Mouse (Mus musculus): Measurements from ENCODE around the gene Ttc17. TPM values are rescaled to one million over a fixed set of nuclear protein-coding genes. Genes with fewer than 3 reads are reported as not detected.
A peak's percentile ranks its signal among the peaks of the same experiment; 100 is the strongest.
"Not testable (repeated sequence)": the region's sequence is repeated elsewhere in the genome, so short reads cannot be mapped to it uniquely, and the experiment has no call there.

The Ttc17 gene
- total RNA-seq (2022), result 10 to 100 TPM; 32.9 to 48.3 (median 40.9) TPM

DNA sequence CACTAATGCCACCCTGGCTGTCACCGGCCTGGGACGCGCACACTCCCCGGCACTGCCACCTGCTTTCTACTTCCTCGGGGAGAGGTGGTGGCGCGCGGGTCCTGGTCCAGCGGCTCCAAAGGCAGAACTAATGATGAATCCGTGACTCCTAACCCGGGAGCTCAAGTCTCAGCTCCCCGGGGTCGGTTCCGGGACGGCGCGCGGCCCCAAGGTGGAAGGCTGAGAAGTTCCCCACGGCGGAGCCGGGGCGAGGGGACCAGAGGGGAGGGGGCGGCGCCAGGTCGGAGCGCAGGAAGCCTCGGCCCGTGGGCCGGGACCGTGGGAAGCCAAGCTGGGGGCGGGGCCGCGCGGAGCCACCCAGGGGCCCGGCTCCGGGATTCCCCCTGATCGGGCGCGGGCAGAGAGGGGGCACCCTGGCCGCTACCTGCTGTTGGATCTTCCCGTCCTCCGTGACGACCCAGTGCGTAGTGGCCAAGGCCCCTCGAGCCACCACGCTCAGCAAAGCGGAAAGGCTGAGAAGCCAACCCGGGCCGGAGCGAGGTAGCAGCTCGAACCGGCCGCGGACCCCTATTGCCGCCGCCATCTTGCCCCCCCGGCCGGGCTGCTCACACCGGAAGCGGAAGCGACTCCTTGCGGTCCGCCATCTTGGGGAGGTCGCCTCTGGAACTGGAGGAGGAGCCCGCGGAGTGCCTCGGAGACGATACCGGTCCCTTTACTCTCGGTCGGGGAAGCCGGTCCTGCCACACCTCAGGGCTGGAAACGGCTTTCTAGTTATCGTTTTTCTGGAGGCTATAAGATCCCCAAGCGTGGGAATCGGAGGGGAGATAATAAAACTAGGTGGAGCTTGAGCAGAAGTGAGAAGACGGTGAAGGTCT lies at the start of gene Ttc17:
TSS of gene Ttc17 (minus strand) at position 607 of the 875 bp plus-strand sequence.
- peak; percentile 63 to 78 for DNase-seq (ENCODE audit: low spot score in 2 of 2)

GRCm38 (mm10) chr2:94449643-94450042 lies 43.2 kb upstream of the Ttc17 start:
- DNase-seq (ENCODE audit: low spot score in 2 of 2), result no peak

DNA sequence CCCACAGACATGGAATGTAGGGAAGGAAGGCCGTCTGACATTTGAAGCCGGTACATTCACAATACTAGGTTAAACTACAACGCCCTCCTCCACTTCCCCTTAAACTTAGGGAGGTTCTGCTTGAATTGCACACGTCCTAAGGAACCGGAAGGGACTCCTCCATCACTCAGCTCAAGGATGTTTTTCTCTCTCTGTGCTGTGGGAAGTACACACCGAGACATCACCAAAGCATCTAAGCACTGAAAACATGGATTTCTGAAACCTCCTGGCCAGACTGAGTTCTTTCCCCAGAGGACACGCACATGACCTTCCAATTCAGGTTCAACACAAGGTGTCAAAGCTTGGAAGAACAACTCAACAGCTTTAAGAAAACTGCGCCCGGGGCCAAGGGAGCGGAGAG lies 30.5 kb upstream of the Ttc17 start:
- no peak for DNase-seq (ENCODE audit: low spot score in 2 of 2)

DNA sequence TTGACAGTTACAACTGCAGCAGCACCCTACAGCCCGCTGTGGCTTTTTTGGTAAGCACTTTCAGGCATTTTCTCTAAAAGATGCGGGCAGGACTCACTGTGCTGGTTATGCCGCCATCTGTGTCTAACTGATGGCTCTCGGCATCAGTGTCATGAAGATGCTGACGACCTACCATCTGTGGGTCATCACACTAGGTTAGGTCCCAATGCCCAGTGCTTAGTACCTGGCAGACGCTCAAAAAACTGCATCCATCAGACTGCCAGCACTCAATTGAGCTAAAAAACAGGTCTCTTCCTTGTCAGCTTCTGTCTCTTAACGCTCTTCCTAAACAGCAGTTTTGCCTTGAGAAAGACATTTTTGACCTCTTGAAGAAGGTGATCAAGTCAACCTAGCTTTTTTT lies 29.0 kb upstream of the Ttc17 start:
- DNase-seq (ENCODE audit: low spot score in 2 of 2), result no peak

DNA sequence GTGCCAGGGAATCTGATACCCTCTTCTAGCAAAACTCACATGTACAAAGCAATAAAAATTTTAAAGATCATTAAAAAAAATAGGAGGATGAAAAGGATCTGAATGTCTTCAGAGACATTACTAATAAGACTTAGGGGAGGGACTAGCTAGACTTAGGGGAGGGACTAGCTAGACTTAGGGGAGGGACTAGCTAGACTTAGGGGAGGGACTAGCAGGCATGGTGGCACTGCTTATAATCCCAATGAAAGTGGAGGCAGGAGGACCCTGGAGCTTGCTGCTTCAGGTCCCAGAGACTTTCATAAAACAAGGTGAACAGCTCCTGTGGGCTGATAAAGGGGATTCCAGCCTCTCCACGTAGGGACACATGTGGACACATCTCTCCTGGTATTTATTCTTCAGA lies 28.3 kb upstream of the Ttc17 start:
- DNase-seq (ENCODE audit: low spot score in 2 of 2), result no peak

GRCm38 (mm10) chr2:94432214-94432613 lies 25.7 kb upstream of the Ttc17 start:
- no peak for DNase-seq (ENCODE audit: low spot score in 2 of 2)

GRCm38 (mm10) chr2:94428456-94428855 lies 22.0 kb upstream of the Ttc17 start:
- DNase-seq (ENCODE audit: low spot score in 2 of 2), result no peak

- no peak for DNase-seq (ENCODE audit: low spot score in 2 of 2)
These were observed 952 bp upstream of the Ttc17 start for GRCm38 (mm10) chr2:94407441-94407840.

- DNase-seq (ENCODE audit: low spot score in 2 of 2), result no peak
These were observed 532 bp upstream of the Ttc17 start for GRCm38 (mm10) chr2:94407021-94407420.

- peak in 1 of 2 experiments; percentile 23 for DNase-seq (ENCODE audit: low spot score in 2 of 2)
These were observed 949 bp downstream of the Ttc17 start for GRCm38 (mm10) chr2:94405397-94406082.

DNA sequence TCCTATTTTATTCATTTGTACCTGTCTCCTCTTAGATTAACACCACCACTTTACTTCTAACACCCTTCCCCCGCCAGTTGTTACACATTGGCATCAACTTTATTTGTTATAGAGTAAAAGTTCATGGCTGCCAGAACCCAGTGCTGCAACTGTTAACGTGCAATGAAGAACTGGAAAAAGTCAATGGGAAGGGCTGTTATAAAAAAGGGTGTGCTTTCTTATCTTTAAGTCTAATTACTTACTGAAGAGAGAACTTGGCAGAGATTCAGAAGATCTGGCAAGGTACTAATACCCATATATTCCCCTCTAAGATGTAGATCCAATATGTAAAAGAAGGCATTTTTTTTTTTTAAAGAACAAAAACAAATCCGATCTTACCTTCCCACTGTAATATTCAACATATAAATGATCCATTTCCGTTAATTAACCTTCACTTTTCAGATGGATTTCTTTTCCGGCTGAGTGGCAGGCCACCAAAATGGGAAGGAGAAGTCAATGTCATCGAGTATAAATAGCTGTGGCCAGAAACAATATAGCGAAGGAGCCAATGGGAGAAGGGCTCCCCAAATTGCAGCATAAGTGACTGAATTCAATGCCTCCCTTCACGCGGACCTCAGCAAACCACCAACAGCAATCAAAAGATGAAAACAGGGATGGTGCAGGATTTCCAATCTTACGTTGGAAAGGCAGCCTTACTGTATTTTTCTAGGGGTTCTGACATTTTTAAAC lies 1.8 kb downstream of the Ttc17 start:
- no peak for DNase-seq (ENCODE audit: low spot score in 2 of 2)

DNA sequence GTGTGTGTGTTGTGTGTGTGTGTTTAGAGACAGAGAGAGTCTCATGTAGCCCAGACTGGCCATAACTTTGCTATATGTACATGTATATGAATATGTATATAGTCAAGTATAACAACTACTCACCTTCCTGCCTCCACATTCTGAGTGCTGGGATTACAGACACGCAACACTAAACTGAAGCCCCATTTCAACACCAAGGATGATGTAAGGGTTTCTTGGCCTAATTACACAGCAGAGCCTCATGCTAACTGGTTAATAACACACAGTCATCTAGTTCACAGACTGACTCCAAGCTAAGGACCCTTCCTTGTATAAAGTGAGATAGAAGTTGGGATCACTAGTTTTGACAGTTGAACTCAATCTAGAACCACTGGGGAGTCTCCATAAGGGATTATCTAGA lies 3.9 kb downstream of the Ttc17 start:
- no peak for DNase-seq (ENCODE audit: low spot score in 2 of 2)

DNA sequence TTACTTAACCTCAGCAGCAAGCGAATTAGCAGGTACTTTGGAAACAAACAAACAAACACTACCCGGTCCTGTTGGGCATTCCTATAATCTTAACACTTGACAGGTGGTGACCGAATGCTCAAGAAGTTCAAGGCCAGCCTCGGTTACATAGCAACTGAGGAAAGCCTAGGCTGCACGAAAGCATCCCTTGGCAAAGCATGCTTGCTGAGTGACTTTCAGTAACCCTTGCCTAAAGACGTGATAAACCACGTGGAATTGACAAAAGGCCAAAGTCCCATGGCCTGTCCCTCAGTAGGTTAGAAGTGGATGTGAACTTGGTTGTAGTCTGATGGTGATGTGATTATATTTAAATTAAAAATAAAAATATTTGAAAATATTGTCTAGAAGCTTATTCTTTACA lies 4.4 kb downstream of the Ttc17 start:
- no peak for DNase-seq (ENCODE audit: low spot score in 2 of 2)

DNA sequence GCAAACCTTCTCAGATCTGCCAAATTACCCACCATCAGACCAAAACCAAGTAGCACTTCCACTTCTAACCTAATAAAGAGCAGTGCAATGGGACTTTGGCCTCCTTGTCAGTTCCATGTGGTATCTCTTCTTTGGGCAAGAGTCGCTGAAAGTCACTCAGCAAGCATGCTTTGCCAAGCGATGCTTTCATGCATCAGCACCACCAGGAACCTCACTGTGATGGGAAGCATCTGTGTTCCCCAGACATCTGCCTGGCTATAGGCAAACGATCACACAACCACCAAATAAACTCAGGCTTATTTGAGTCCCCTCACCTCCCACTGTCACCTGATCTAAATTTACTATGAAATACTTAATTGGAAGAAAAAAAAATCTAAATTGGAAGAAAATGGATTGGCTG lies 5.5 kb downstream of the Ttc17 start:
- no peak for DNase-seq (ENCODE audit: low spot score in 2 of 2)

GRCm38 (mm10) chr2:94398138-94398970 lies 8.1 kb downstream of the Ttc17 start:
- peak; percentile 22 to 62 for DNase-seq (ENCODE audit: low spot score in 2 of 2)

- DNase-seq (ENCODE audit: low spot score in 2 of 2), result no peak
These were observed 9.0 kb downstream of the Ttc17 start for GRCm38 (mm10) chr2:94397453-94397852.

- no peak for DNase-seq (ENCODE audit: low spot score in 2 of 2)
These were observed 10.2 kb downstream of the Ttc17 start for GRCm38 (mm10) chr2:94396325-94396724.

- not testable (repeated sequence) for DNase-seq (ENCODE audit: low spot score in 2 of 2)
These were observed 15.4 kb downstream of the Ttc17 start for GRCm38 (mm10) chr2:94391127-94391526.

DNA sequence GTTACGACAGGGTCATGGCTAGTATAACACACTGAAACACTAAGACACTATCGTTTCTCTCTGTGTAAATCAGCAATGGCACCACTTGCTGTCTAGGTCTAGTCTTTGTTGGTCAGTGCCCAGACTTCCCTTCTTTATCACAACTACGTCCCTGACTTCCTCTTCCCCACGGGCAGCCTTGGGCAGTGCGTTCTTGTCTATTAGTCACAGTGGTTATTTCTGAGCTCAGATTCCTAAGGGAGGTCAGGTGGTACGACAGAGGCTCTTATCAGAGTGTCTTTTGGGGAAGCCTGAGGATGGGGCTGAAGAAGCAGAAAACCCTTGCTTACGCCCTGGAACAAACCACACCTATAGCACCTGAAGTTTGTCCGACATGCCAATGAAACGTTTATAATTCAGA lies 17.5 kb downstream of the Ttc17 start:
- DNase-seq (ENCODE audit: low spot score in 2 of 2), result no peak

- no peak for DNase-seq (ENCODE audit: low spot score in 2 of 2)
These were observed 18.6 kb downstream of the Ttc17 start for GRCm38 (mm10) chr2:94387846-94388245.

- DNase-seq (ENCODE audit: low spot score in 2 of 2), result not testable (repeated sequence)
These were observed 22.0 kb downstream of the Ttc17 start for GRCm38 (mm10) chr2:94384483-94384882.

Measured in left cerebral cortex, adult 8-10 months (tissue).